Mouse (Mus musculus): ENCODE results near the gene Sgk2. TPM values are rescaled to one million over a fixed set of nuclear protein-coding genes. Genes with fewer than 3 reads are reported as not detected.

Sgk2 gene
- polyA plus RNA-seq (2011; ENCODE audit: insufficient read length, low read depth, missing spikeins), result not detected in 2 replicates

GRCm38 (mm10) chr2:162987218-162987617 lies at the start of gene Sgk2:
Gene Sgk2, plus strand, starts transcription at chr2:162987330.
- no peaks in the 10 kb centered on the region for H3K4me1 ChIP-seq (ENCODE audit: control insufficient read depth, insufficient read depth, low read length)
- TF ChIP-seq CTCF (IDR thresholded peaks at IDR 0.05; ENCODE audit: borderline replicate concordance, insufficient read depth, low read length) (no peak), POLR2A (IDR thresholded peaks at IDR 0.05; ENCODE audit: low read depth, low read length) (no peak)
- no peak within 1 kb of the TSS for H3K4me3 ChIP-seq (ENCODE audit: insufficient read depth, low read length)
- H3K27ac ChIP-seq (ENCODE audit: insufficient read depth, low read length), result no peak within 1 kb of the TSS

- no peak overlapping the region for H3K27ac ChIP-seq (ENCODE audit: insufficient read depth, low read length)
- H3K4me1 ChIP-seq (ENCODE audit: control insufficient read depth, insufficient read depth, low read length), result no peaks in the 10 kb centered on the region
- TF ChIP-seq CTCF (IDR thresholded peaks at IDR 0.05; ENCODE audit: borderline replicate concordance, insufficient read depth, low read length) (no peak), POLR2A (IDR thresholded peaks at IDR 0.05; ENCODE audit: low read depth, low read length) (no peak)
- no peak overlapping the region for H3K4me3 ChIP-seq (ENCODE audit: insufficient read depth, low read length)
Observed at GRCm38 (mm10) chr2:162939562-162939961, 47.6 kb upstream of the Sgk2 start.

- Histone ChIP-seq H3K27ac (ENCODE audit: insufficient read depth, low read length) (no peak within 1 kb of the TSS), H3K4me1 (ENCODE audit: control insufficient read depth, insufficient read depth, low read length) (no peaks in the 10 kb centered on the region), H3K4me3 (ENCODE audit: insufficient read depth, low read length) (peak within 1 kb of the TSS; percentile 45)
- no peak for TF ChIP-seq CTCF (IDR thresholded peaks at IDR 0.05; ENCODE audit: borderline replicate concordance, insufficient read depth, low read length)
- TF ChIP-seq POLR2A (IDR thresholded peaks at IDR 0.05; ENCODE audit: low read depth, low read length), result no peak
Observed at GRCm38 (mm10) chr2:162943148-162943846, 43.8 kb upstream of the Sgk2 start, which contains the start of gene L3mbtl1. Gene L3mbtl1, plus strand, starts transcription at chr2:162943472.

- Histone ChIP-seq H3K4me3 (ENCODE audit: insufficient read depth, low read length) (no peak overlapping the region), H3K4me1 (ENCODE audit: control insufficient read depth, insufficient read depth, low read length) (no peaks in the 10 kb centered on the region), H3K27ac (ENCODE audit: insufficient read depth, low read length) (no peak overlapping the region)
- TF ChIP-seq CTCF (IDR thresholded peaks at IDR 0.05; ENCODE audit: borderline replicate concordance, insufficient read depth, low read length) (no peak), POLR2A (IDR thresholded peaks at IDR 0.05; ENCODE audit: low read depth, low read length) (no peak)
Observed at GRCm38 (mm10) chr2:162943931-162944330, 43.2 kb upstream of the Sgk2 start.

- Histone ChIP-seq H3K27ac (ENCODE audit: insufficient read depth, low read length) (no peak overlapping the region), H3K4me1 (ENCODE audit: control insufficient read depth, insufficient read depth, low read length) (no peaks in the 10 kb centered on the region), H3K4me3 (ENCODE audit: insufficient read depth, low read length) (no peak overlapping the region)
- TF ChIP-seq CTCF (IDR thresholded peaks at IDR 0.05; ENCODE audit: borderline replicate concordance, insufficient read depth, low read length), result no peak
- TF ChIP-seq POLR2A (IDR thresholded peaks at IDR 0.05; ENCODE audit: low read depth, low read length), result no peak
Observed at GRCm38 (mm10) chr2:162946964-162947363, 40.2 kb upstream of the Sgk2 start.

- Histone ChIP-seq H3K27ac (ENCODE audit: insufficient read depth, low read length) (no peak overlapping the region), H3K4me1 (ENCODE audit: control insufficient read depth, insufficient read depth, low read length) (no peaks in the 10 kb centered on the region), H3K4me3 (ENCODE audit: insufficient read depth, low read length) (no peak overlapping the region)
- TF ChIP-seq POLR2A (IDR thresholded peaks at IDR 0.05; ENCODE audit: low read depth, low read length) (no peak), CTCF (IDR thresholded peaks at IDR 0.05; ENCODE audit: borderline replicate concordance, insufficient read depth, low read length) (no peak)
Observed at GRCm38 (mm10) chr2:162947736-162948135, 39.4 kb upstream of the Sgk2 start.

GRCm38 (mm10) chr2:162948221-162948620 lies 38.9 kb upstream of the Sgk2 start:
- Histone ChIP-seq H3K27ac (ENCODE audit: insufficient read depth, low read length) (no peak overlapping the region), H3K4me3 (ENCODE audit: insufficient read depth, low read length) (no peak overlapping the region), H3K4me1 (ENCODE audit: control insufficient read depth, insufficient read depth, low read length) (no peaks in the 10 kb centered on the region)
- TF ChIP-seq POLR2A (IDR thresholded peaks at IDR 0.05; ENCODE audit: low read depth, low read length) (no peak), CTCF (IDR thresholded peaks at IDR 0.05; ENCODE audit: borderline replicate concordance, insufficient read depth, low read length) (no peak)

GRCm38 (mm10) chr2:162950776-162951175 lies 36.4 kb upstream of the Sgk2 start:
- Histone ChIP-seq H3K27ac (ENCODE audit: insufficient read depth, low read length) (no peak overlapping the region), H3K4me1 (ENCODE audit: control insufficient read depth, insufficient read depth, low read length) (no peaks in the 10 kb centered on the region), H3K4me3 (ENCODE audit: insufficient read depth, low read length) (no peak overlapping the region)
- TF ChIP-seq CTCF (IDR thresholded peaks at IDR 0.05; ENCODE audit: borderline replicate concordance, insufficient read depth, low read length), result no peak
- no peak for TF ChIP-seq POLR2A (IDR thresholded peaks at IDR 0.05; ENCODE audit: low read depth, low read length)

- no peak for TF ChIP-seq CTCF (IDR thresholded peaks at IDR 0.05; ENCODE audit: borderline replicate concordance, insufficient read depth, low read length)
- TF ChIP-seq POLR2A (IDR thresholded peaks at IDR 0.05; ENCODE audit: low read depth, low read length), result no peak
Observed at GRCm38 (mm10) chr2:162956843-162957242, 30.3 kb upstream of the Sgk2 start.

GRCm38 (mm10) chr2:162961321-162961720 lies 25.8 kb upstream of the Sgk2 start:
- TF ChIP-seq CTCF (IDR thresholded peaks at IDR 0.05; ENCODE audit: borderline replicate concordance, insufficient read depth, low read length) (no peak), POLR2A (IDR thresholded peaks at IDR 0.05; ENCODE audit: low read depth, low read length) (no peak)
- peaks cover 2% of the 10 kb centered on the region; the same call in 1 of the 2 replicates for H3K4me1 ChIP-seq (ENCODE audit: control insufficient read depth, insufficient read depth, low read length)
- H3K27ac ChIP-seq (ENCODE audit: insufficient read depth, low read length), result no peak overlapping the region
- H3K4me3 ChIP-seq (ENCODE audit: insufficient read depth, low read length), result no peak overlapping the region

More at GRCm38 (mm10) chr2:162956843-162957242, 30.3 kb upstream of the Sgk2 start:
- Histone ChIP-seq H3K4me1 (ENCODE audit: control insufficient read depth, insufficient read depth, low read length) (peaks cover 2% of the 10 kb centered on the region; the same call in 1 of the 2 replicates), H3K27ac (ENCODE audit: insufficient read depth, low read length) (no peak overlapping the region), H3K4me3 (ENCODE audit: insufficient read depth, low read length) (no peak overlapping the region)
